Mouse (Mus musculus): ENCODE measurements around the gene Spock1.

Gene Spock1

GRCm38 (mm10) chr13:57796951-57797692, 111.0 kb downstream of the Spock1 start:
- no peak for DNase-seq

GRCm38 (mm10) chr13:57793643-57794240, 114.4 kb downstream of the Spock1 start:
- no peak for DNase-seq

GRCm38 (mm10) chr13:57789796-57790195, 118.3 kb downstream of the Spock1 start:
- no peak for DNase-seq

GRCm38 (mm10) chr13:57788299-57788698, 119.8 kb downstream of the Spock1 start:
- DNase-seq, result no peak

- no peak for DNase-seq
Measured at GRCm38 (mm10) chr13:57786278-57786677, 121.9 kb downstream of the Spock1 start.

GRCm38 (mm10) chr13:57782975-57783374, 125.2 kb downstream of the Spock1 start:
- DNase-seq, result no peak

GRCm38 (mm10) chr13:57782107-57782561, 126.0 kb downstream of the Spock1 start:
- DNase-seq, result no peak

- no peak for DNase-seq
Measured at GRCm38 (mm10) chr13:57779146-57779545, 129.0 kb downstream of the Spock1 start.

- no peak for DNase-seq
Measured at GRCm38 (mm10) chr13:57778524-57778923, 129.6 kb downstream of the Spock1 start.

GRCm38 (mm10) chr13:57771998-57772397, 136.1 kb downstream of the Spock1 start:
- no peak for DNase-seq

- no peak for DNase-seq
Measured at GRCm38 (mm10) chr13:57766721-57767120, 141.4 kb downstream of the Spock1 start.

GRCm38 (mm10) chr13:57761122-57761521, 147.0 kb downstream of the Spock1 start:
- no peak for DNase-seq

- DNase-seq, result no peak
Measured at GRCm38 (mm10) chr13:57760618-57761017, 147.5 kb downstream of the Spock1 start.

- DNase-seq, result no peak
Measured at GRCm38 (mm10) chr13:57756316-57756715, 151.8 kb downstream of the Spock1 start.

GRCm38 (mm10) chr13:57750831-57751230, 157.3 kb downstream of the Spock1 start:
- DNase-seq, result no peak

- no peak for DNase-seq
Measured at GRCm38 (mm10) chr13:57744667-57745066, 163.5 kb downstream of the Spock1 start.

- no peak for DNase-seq
Measured at GRCm38 (mm10) chr13:57741186-57741585, 166.9 kb downstream of the Spock1 start.

GRCm38 (mm10) chr13:57740473-57740872, 167.7 kb downstream of the Spock1 start:
- no peak for DNase-seq

GRCm38 (mm10) chr13:57736060-57736459, 172.1 kb downstream of the Spock1 start:
- DNase-seq, result no peak

- DNase-seq, result no peak
Measured at GRCm38 (mm10) chr13:57734549-57734948, 173.6 kb downstream of the Spock1 start.

- no peak for DNase-seq
Measured at GRCm38 (mm10) chr13:57733521-57733920, 174.6 kb downstream of the Spock1 start.

- DNase-seq, result no peak
Measured at GRCm38 (mm10) chr13:57732251-57732650, 175.9 kb downstream of the Spock1 start.

GRCm38 (mm10) chr13:57727716-57728115, 180.4 kb downstream of the Spock1 start:
- DNase-seq, result no peak

- no peak for DNase-seq
Measured at GRCm38 (mm10) chr13:57726654-57727053, 181.5 kb downstream of the Spock1 start.

Data from thymus, postnatal 14 days (tissue).